Mouse (Mus musculus): Measurements from ENCODE around the gene Clcnka.
A peak's percentile ranks its signal among the peaks of the same experiment; 100 is the strongest.

Gene Clcnka

GRCm38 (mm10) chr4:141398545-141398944 lies at the start of gene Clcnka:
Gene Clcnka, minus strand, starts transcription at chr4:141398724.
- peak; percentile 76 for DNase-seq

GRCm38 (mm10) chr4:141446211-141446610 lies 47.7 kb upstream of the Clcnka start:
- no peak for DNase-seq

GRCm38 (mm10) chr4:141445328-141445720 lies 46.8 kb upstream of the Clcnka start:
- no peak for DNase-seq

- DNase-seq: peak; percentile 93
Observed at GRCm38 (mm10) chr4:141444451-141445327, 46.2 kb upstream of the Clcnka start, which contains the start of gene Zbtb17. Gene Zbtb17, plus strand, starts transcription at chr4:141444654.

GRCm38 (mm10) chr4:141443641-141444429 lies 45.3 kb upstream of the Clcnka start:
- DNase-seq: no peak

- DNase-seq: peak; percentile 79
Observed at GRCm38 (mm10) chr4:141440877-141441276, 42.4 kb upstream of the Clcnka start.

GRCm38 (mm10) chr4:141439083-141439803 lies 40.7 kb upstream of the Clcnka start:
- DNase-seq: peak; percentile 54

GRCm38 (mm10) chr4:141435974-141436373 lies 37.5 kb upstream of the Clcnka start, which contains the start of gene Srarp:
Gene Srarp, minus strand, starts transcription at chr4:141436105.
- DNase-seq: no peak

- DNase-seq: no peak
Observed at GRCm38 (mm10) chr4:141433191-141433590, 34.7 kb upstream of the Clcnka start.

GRCm38 (mm10) chr4:141432666-141433065 lies 34.1 kb upstream of the Clcnka start:
- DNase-seq: peak; percentile 55

GRCm38 (mm10) chr4:141430997-141431396 lies 32.5 kb upstream of the Clcnka start:
- DNase-seq: peak; percentile 83

- peak; percentile 68 for DNase-seq
Observed at GRCm38 (mm10) chr4:141429847-141430246, 31.3 kb upstream of the Clcnka start.

- DNase-seq: no peak
Observed at GRCm38 (mm10) chr4:141429381-141429780, 30.9 kb upstream of the Clcnka start.

- no peak for DNase-seq
Observed at GRCm38 (mm10) chr4:141427921-141428320, 29.4 kb upstream of the Clcnka start.

GRCm38 (mm10) chr4:141426796-141427745 lies 28.5 kb upstream of the Clcnka start:
- no peak for DNase-seq

GRCm38 (mm10) chr4:141425484-141426479 lies 27.3 kb upstream of the Clcnka start:
- DNase-seq: peak; percentile 79

GRCm38 (mm10) chr4:141423691-141424431 lies 25.3 kb upstream of the Clcnka start:
- DNase-seq: no peak

- DNase-seq: no peak
Observed at GRCm38 (mm10) chr4:141423288-141423687, 24.8 kb upstream of the Clcnka start.

GRCm38 (mm10) chr4:141422841-141423240 lies 24.3 kb upstream of the Clcnka start:
- DNase-seq: no peak

- DNase-seq: no peak
Observed at GRCm38 (mm10) chr4:141421423-141421822, 22.9 kb upstream of the Clcnka start.
